Mouse (Mus musculus): ENCODE results near the gene Osbpl7. TPM values are rescaled to one million over a fixed set of nuclear protein-coding genes. Genes with fewer than 3 reads are reported as not detected.

Osbpl7 gene
- polyA plus RNA-seq, 1 experiment from 2014 or later, result 10.7 TPM

- 2% methylated on average over 17 of the region's 17 CpGs for WGBS
- Histone ChIP-seq H3K36me3 (no peaks in the 10 kb centered on the region), H3K27me3 (ENCODE audit: insufficient read depth, poor library complexity, severe bottlenecking) (peaks cover 49% of the 10 kb centered on the region), H3K27ac (peak overlapping the region; percentile 81), H3K9me3 (no peaks in the 10 kb centered on the region), H3K4me1 (replicated peaks) (peaks cover 60% of the 10 kb centered on the region), H3K4me3 (peak overlapping the region; percentile 43)
- DNase-seq (ENCODE audit: low spot score), result peak; percentile 93
Observed at GRCm38 (mm10) chr11:97025721-97026344, 24.6 kb upstream of the Osbpl7 start.

- peak within 1 kb of the TSS; percentile 96 for H3K27ac ChIP-seq
- H3K9me3 ChIP-seq, result no peaks in the 10 kb centered on the region
- DNase-seq (ENCODE audit: low spot score), result peak; percentile 93
- peak within 1 kb of the TSS; percentile 71 for H3K4me3 ChIP-seq
- 1% methylated on average over 25 of the region's 25 CpGs for WGBS
- H3K27me3 ChIP-seq (ENCODE audit: insufficient read depth, poor library complexity, severe bottlenecking), result peaks cover 9% of the 10 kb centered on the region
- H3K4me1 ChIP-seq (replicated peaks), result peaks cover 33% of the 10 kb centered on the region
- H3K36me3 ChIP-seq, result peaks cover 21% of the 10 kb centered on the region
Observed at GRCm38 (mm10) chr11:97029686-97030417, 20.6 kb upstream of the Osbpl7 start, which contains the start of gene Scrn2. Scrn2 (plus strand) TSS chr11:97029938.

- Histone ChIP-seq H3K27me3 (ENCODE audit: insufficient read depth, poor library complexity, severe bottlenecking) (0 out of 2 replicates have a peak, but pooled peaks cover 3% of the 10 kb centered on the region), H3K9me3 (no peaks in the 10 kb centered on the region), H3K4me3 (peak overlapping the region; percentile 71), H3K4me1 (replicated peaks) (peaks cover 27% of the 10 kb centered on the region), H3K36me3 (peaks cover 25% of the 10 kb centered on the region), H3K27ac (peak overlapping the region; percentile 96)
- DNase-seq (ENCODE audit: low spot score), result no peak
- 24% methylated on average over 15 of the region's 15 CpGs for WGBS
Observed at GRCm38 (mm10) chr11:97030426-97030825, 20.0 kb upstream of the Osbpl7 start.

GRCm38 (mm10) chr11:97031977-97032376 is 18.5 kb upstream of the Osbpl7 start:
- WGBS, result 86% methylated on average over 12 of the region's 12 CpGs
- H3K4me3 ChIP-seq, result no peak overlapping the region
- no peak for DNase-seq (ENCODE audit: low spot score)

GRCm38 (mm10) chr11:97032499-97032898 is 17.9 kb upstream of the Osbpl7 start:
- Histone ChIP-seq H3K9me3 (no peaks in the 10 kb centered on the region), H3K4me3 (no peak overlapping the region), H3K36me3 (peaks cover 25% of the 10 kb centered on the region), H3K27ac (no peak overlapping the region), H3K27me3 (ENCODE audit: insufficient read depth, poor library complexity, severe bottlenecking) (no peaks in the 10 kb centered on the region), H3K4me1 (replicated peaks) (peaks cover 18% of the 10 kb centered on the region)
- no peak for DNase-seq (ENCODE audit: low spot score)
- WGBS, result 92% methylated on average over 4 of the region's 4 CpGs

More at GRCm38 (mm10) chr11:97031977-97032376, 18.5 kb upstream of the Osbpl7 start:
- peaks cover 25% of the 10 kb centered on the region for H3K36me3 ChIP-seq
- no peaks in the 10 kb centered on the region for H3K27me3 ChIP-seq (ENCODE audit: insufficient read depth, poor library complexity, severe bottlenecking)
- no peak overlapping the region for H3K27ac ChIP-seq
- no peaks in the 10 kb centered on the region for H3K9me3 ChIP-seq
- peaks cover 18% of the 10 kb centered on the region for H3K4me1 ChIP-seq (replicated peaks)

- H3K27ac ChIP-seq, result no peak overlapping the region
- peaks cover 18% of the 10 kb centered on the region for H3K4me1 ChIP-seq (replicated peaks)
- no peak for DNase-seq (ENCODE audit: low spot score)
- no peak overlapping the region for H3K4me3 ChIP-seq
- H3K9me3 ChIP-seq, result no peaks in the 10 kb centered on the region
- H3K36me3 ChIP-seq, result peaks cover 25% of the 10 kb centered on the region
- H3K27me3 ChIP-seq (ENCODE audit: insufficient read depth, poor library complexity, severe bottlenecking), result no peaks in the 10 kb centered on the region
- WGBS, result 87% methylated on average over 4 of the region's 4 CpGs
Observed at GRCm38 (mm10) chr11:97033781-97034180, 16.6 kb upstream of the Osbpl7 start.

- Histone ChIP-seq H3K4me3 (no peak overlapping the region), H3K4me1 (replicated peaks) (peaks cover 5% of the 10 kb centered on the region; the same call in 1 of the 2 replicates), H3K27ac (no peak overlapping the region), H3K9me3 (no peaks in the 10 kb centered on the region), H3K36me3 (peaks cover 25% of the 10 kb centered on the region), H3K27me3 (ENCODE audit: insufficient read depth, poor library complexity, severe bottlenecking) (no peaks in the 10 kb centered on the region)
- WGBS, result 80% methylated on average over 5 of the region's 5 CpGs
- DNase-seq (ENCODE audit: low spot score), result no peak
Observed at GRCm38 (mm10) chr11:97036141-97036540, 14.3 kb upstream of the Osbpl7 start.

GRCm38 (mm10) chr11:97038881-97039280 is 11.5 kb upstream of the Osbpl7 start:
- H3K9me3 ChIP-seq, result no peaks in the 10 kb centered on the region
- no peaks in the 10 kb centered on the region for H3K27me3 ChIP-seq (ENCODE audit: insufficient read depth, poor library complexity, severe bottlenecking)
- peaks cover 15% of the 10 kb centered on the region for H3K36me3 ChIP-seq
- H3K4me1 ChIP-seq (replicated peaks), result peaks cover 16% of the 10 kb centered on the region
- DNase-seq (ENCODE audit: low spot score), result no peak
- no peak overlapping the region for H3K27ac ChIP-seq
- 64% methylated on average over 7 of the region's 7 CpGs for WGBS
- H3K4me3 ChIP-seq, result no peak overlapping the region

GRCm38 (mm10) chr11:97040301-97041021 is 10.0 kb upstream of the Osbpl7 start:
- peaks cover 25% of the 10 kb centered on the region for H3K36me3 ChIP-seq
- peaks cover 16% of the 10 kb centered on the region for H3K4me1 ChIP-seq (replicated peaks)
- H3K27ac ChIP-seq, result peak overlapping the region; percentile 92; the same call in 1 of the 2 replicates
- H3K4me3 ChIP-seq, result peak overlapping the region; percentile 87
- DNase-seq (ENCODE audit: low spot score), result no peak
- WGBS, result 53% methylated on average over 12 of the region's 12 CpGs
- H3K27me3 ChIP-seq (ENCODE audit: insufficient read depth, poor library complexity, severe bottlenecking), result no peaks in the 10 kb centered on the region
- no peaks in the 10 kb centered on the region for H3K9me3 ChIP-seq

GRCm38 (mm10) chr11:97041022-97041899 is 9.2 kb upstream of the Osbpl7 start, which contains the start of the genes Lrrc46 and Mrpl10:
Lrrc46 (minus strand) TSS chr11:97041407.
Mrpl10 (plus strand) TSS chr11:97041560.
- Histone ChIP-seq H3K36me3 (peaks cover 32% of the 10 kb centered on the region), H3K9me3 (peaks cover 2% of the 10 kb centered on the region; the same call in 1 of the 2 replicates), H3K4me3 (peak within 1 kb of the TSS; percentile 87), H3K27me3 (ENCODE audit: insufficient read depth, poor library complexity, severe bottlenecking) (no peaks in the 10 kb centered on the region), H3K4me1 (replicated peaks) (peaks cover 16% of the 10 kb centered on the region), H3K27ac (peak within 1 kb of the TSS; percentile 92)
- under 1% methylated on average over 48 of the region's 48 CpGs for WGBS
- peak; percentile 93 for DNase-seq (ENCODE audit: low spot score)

GRCm38 (mm10) chr11:97044902-97045301 is 5.5 kb upstream of the Osbpl7 start:
- H3K4me3 ChIP-seq, result no peak overlapping the region
- no peaks in the 10 kb centered on the region for H3K27me3 ChIP-seq (ENCODE audit: insufficient read depth, poor library complexity, severe bottlenecking)
- 95% methylated on average over 8 of the region's 8 CpGs for WGBS
- peaks cover 58% of the 10 kb centered on the region for H3K36me3 ChIP-seq
- H3K4me1 ChIP-seq (replicated peaks), result peaks cover 20% of the 10 kb centered on the region
- H3K9me3 ChIP-seq, result peaks cover 2% of the 10 kb centered on the region; the same call in 1 of the 2 replicates
- H3K27ac ChIP-seq, result no peak overlapping the region
- DNase-seq (ENCODE audit: low spot score), result no peak

- Histone ChIP-seq H3K27ac (no peak overlapping the region), H3K9me3 (peaks cover 2% of the 10 kb centered on the region; the same call in 1 of the 2 replicates), H3K4me3 (no peak overlapping the region), H3K27me3 (ENCODE audit: insufficient read depth, poor library complexity, severe bottlenecking) (no peaks in the 10 kb centered on the region), H3K36me3 (peaks cover 58% of the 10 kb centered on the region), H3K4me1 (replicated peaks) (peaks cover 26% of the 10 kb centered on the region)
- 81% methylated on average over 7 of the region's 7 CpGs for WGBS
- DNase-seq (ENCODE audit: low spot score), result no peak
Observed at GRCm38 (mm10) chr11:97045861-97046260, 4.6 kb upstream of the Osbpl7 start.
